In the genomic region with DNA sequence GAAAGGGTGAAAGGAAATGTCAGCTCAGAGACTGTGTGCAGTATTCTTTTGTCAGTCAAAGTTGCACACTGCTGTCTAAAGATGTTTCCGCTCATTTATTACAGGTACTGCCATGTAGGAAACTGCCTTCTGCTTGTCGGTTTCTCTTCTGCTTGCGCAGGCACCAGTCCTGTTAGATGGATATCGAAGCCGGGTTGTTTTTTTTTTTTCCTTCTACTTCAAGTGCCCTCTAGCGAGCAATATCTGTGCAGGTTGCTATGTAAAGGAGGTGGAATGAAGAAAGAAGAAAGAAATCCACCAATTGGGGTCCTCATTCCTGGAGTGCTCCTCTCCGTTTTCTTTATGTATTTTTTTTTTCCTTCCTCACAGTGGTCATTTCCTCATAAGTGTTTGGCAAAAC, we compare ENCODE assay signal across 10 mouse cellular contexts. TPM values are rescaled to one million over a fixed set of nuclear protein-coding genes. Genes with fewer than 3 reads are reported as not detected.
A peak's percentile ranks its signal among the peaks of the same experiment; 100 is the strongest.
DNase-seq lines count a peak whose midpoint lies in the region; ATAC-seq and TF ChIP-seq lines count a peak whose summit lies in the region.
"Had no signal": no experiment of that assay in that cellular context is flagged by ENCODE, and none has a peak within 500 bp of the region (broad histone marks: within the 10 kb centered on the region; RNA-seq: fewer than 3 reads in every experiment).

No protein-coding gene starts in this region.

- TF ChIP-seq EP300 in MEL (IDR thresholded peaks at IDR 0.05; ENCODE audit: low read depth in 1 of 2, low read length in 2 of 2): no peak

- H3K9ac ChIP-seq in intestine, embryonic 16.5 days (ENCODE audit: low read depth, low read length): no peak overlapping the region
- no peak overlapping the region for H3K9ac ChIP-seq in intestine, embryonic 15.5 days
- H3K9ac ChIP-seq in MEL (ENCODE audit: control insufficient read depth, low read depth, low read length, poor library complexity, severe bottlenecking): no peak overlapping the region
- H3K9ac ChIP-seq in hindbrain, embryonic 16.5 days (ENCODE audit: low read depth, low read length): no peak overlapping the region

- WGBS in intestine, embryonic 16.5 days: 23% methylated on average over 7 of the region's 7 CpGs
- 25% methylated on average over 7 of the region's 7 CpGs for WGBS in intestine, embryonic 15.5 days
- WGBS in hindbrain, embryonic 16.5 days: 10% methylated on average over 7 of the region's 7 CpGs

- TF ChIP-seq CTCF in MEL (IDR thresholded peaks at IDR 0.05 in 2 of 3, conservative IDR thresholded peaks at IDR 0.05 in 1 of 3; ENCODE audit: control insufficient read depth in 1 of 3, insufficient read depth in 1 of 3, low read depth in 2 of 3, low read length in 3 of 3, poor library complexity in 1 of 3, severe bottlenecking in 1 of 3): no peak; a peak in 1 of 6 replicates

- no peaks in the 10 kb centered on the region for H3K79me2 ChIP-seq in MEL (ENCODE audit: control insufficient read depth, insufficient read depth, low read length, poor library complexity)

- H3K27ac ChIP-seq in intestine, embryonic 16.5 days (ENCODE audit: low read length): no peak overlapping the region
- no peak overlapping the region for H3K27ac ChIP-seq in intestine, embryonic 15.5 days
- no peak overlapping the region for H3K27ac ChIP-seq in MEL (ENCODE audit: control insufficient read depth, low read depth, low read length)
- no peak overlapping the region for H3K27ac ChIP-seq in hindbrain, embryonic 16.5 days (ENCODE audit: low read depth, low read length)

- H3K27me3 ChIP-seq in intestine, embryonic 16.5 days (replicated peaks; ENCODE audit: control insufficient read depth, insufficient read depth, low read length): peaks cover 16% of the 10 kb centered on the region
- H3K27me3 ChIP-seq in intestine, embryonic 15.5 days (replicated peaks): peaks cover 10% of the 10 kb centered on the region
- no peaks in the 10 kb centered on the region for H3K27me3 ChIP-seq in MEL (ENCODE audit: control insufficient read depth in 1 of 2, insufficient read depth in 2 of 2, low read length in 2 of 2)
- no peaks in the 10 kb centered on the region; the same call in 1 of the 2 replicates for H3K27me3 ChIP-seq in hindbrain, embryonic 16.5 days (replicated peaks; ENCODE audit: control insufficient read depth, insufficient read depth, low read length)

- DNase-seq in MEL (ENCODE audit: low read depth, low spot score): peak; percentile 4
- DNase-seq in cerebellum, adult 9-11 months: peak; percentile 44
- DNase-seq in urinary bladder, adult 2 months (ENCODE audit: low spot score): no peak
- no peak for DNase-seq in c-Kit-positive CD71-positive TER-119-positive erythroid progenitor cells, embryonic 14.5 days (ENCODE audit: low spot score)
- DNase-seq: kidney, postnatal 4 days; lung, postnatal 36 days had no signal

- no peaks in the 10 kb centered on the region for H3K4me1 ChIP-seq in intestine, embryonic 16.5 days (ENCODE audit: control insufficient read depth, insufficient read depth, low read length)
- H3K4me1 ChIP-seq in intestine, embryonic 15.5 days (replicated peaks): no peaks in the 10 kb centered on the region
- no peaks in the 10 kb centered on the region for H3K4me1 ChIP-seq in MEL (ENCODE audit: control insufficient read depth in 1 of 2, insufficient read depth in 2 of 2, low read length in 2 of 2)
- H3K4me1 ChIP-seq in hindbrain, embryonic 16.5 days (ENCODE audit: control insufficient read depth, insufficient read depth, low read depth, low read length): peaks cover 10% of the 10 kb centered on the region

- TF ChIP-seq POLR2A in MEL (IDR thresholded peaks at IDR 0.05; ENCODE audit: control insufficient read depth in 1 of 2, insufficient read depth in 1 of 2, low read depth in 1 of 2, low read length in 2 of 2, poor library complexity in 1 of 2): no peak

- no peaks in the 10 kb centered on the region for H3K9me3 ChIP-seq in intestine, embryonic 16.5 days (ENCODE audit: control insufficient read depth, low read length)
- no peaks in the 10 kb centered on the region for H3K9me3 ChIP-seq in intestine, embryonic 15.5 days
- no peaks in the 10 kb centered on the region for H3K9me3 ChIP-seq in MEL (replicated peaks; ENCODE audit: insufficient read depth, low read length)
- H3K9me3 ChIP-seq in hindbrain, embryonic 16.5 days (ENCODE audit: control insufficient read depth, low read length): no peaks in the 10 kb centered on the region

- no peak overlapping the region for H3K4me3 ChIP-seq in intestine, embryonic 16.5 days (ENCODE audit: low read length)
- H3K4me3 ChIP-seq in intestine, embryonic 15.5 days (replicated peaks): no peak overlapping the region
- H3K4me3 ChIP-seq in MEL (ENCODE audit: control insufficient read depth in 1 of 2, insufficient read depth in 1 of 2, low read depth in 2 of 2, low read length in 2 of 2): no peak overlapping the region
- H3K4me3 ChIP-seq in hindbrain, embryonic 16.5 days (ENCODE audit: low read length): peak overlapping the region; percentile 27

- ATAC-seq in intestine, embryonic 16.5 days: no peak
- no peak for ATAC-seq in intestine, embryonic 15.5 days
- no peak for ATAC-seq in hindbrain, embryonic 16.5 days
- no peak for ATAC-seq in megakaryocyte progenitor cell, adult 5-6 weeks (replicated peaks; ENCODE audit: poor library complexity)

- TF ChIP-seq RAD21 in MEL (IDR thresholded peaks at IDR 0.05; ENCODE audit: low read depth, low read length): peak; percentile 6; the same call in 1 of the 2 replicates

- H3K4me2 ChIP-seq in intestine, embryonic 16.5 days (ENCODE audit: low read depth, low read length): 0 out of 2 replicates have a peak overlapping the region, but pooled peaks have one; percentile 2
- no peak overlapping the region for H3K4me2 ChIP-seq in intestine, embryonic 15.5 days (replicated peaks)
- peak overlapping the region; percentile 53 for H3K4me2 ChIP-seq in hindbrain, embryonic 16.5 days (ENCODE audit: low read length)

- H3K36me3 ChIP-seq in intestine, embryonic 16.5 days (ENCODE audit: control insufficient read depth, insufficient read depth, low read length): no peaks in the 10 kb centered on the region
- H3K36me3 ChIP-seq in intestine, embryonic 15.5 days: no peaks in the 10 kb centered on the region
- H3K36me3 ChIP-seq in MEL (ENCODE audit: control insufficient read depth in 1 of 2, insufficient read depth in 2 of 2, low read length in 2 of 2): no peaks in the 10 kb centered on the region
- no peaks in the 10 kb centered on the region for H3K36me3 ChIP-seq in hindbrain, embryonic 16.5 days (ENCODE audit: control insufficient read depth, insufficient read depth, low read length)

TF ChIP-seq in MEL, 35 proteins besides CTCF, POLR2A, EP300 and RAD21:
- TF ChIP-seq CHD2 (IDR thresholded peaks at IDR 0.05; ENCODE audit: low read length) (no peak), SMC3 (IDR thresholded peaks at IDR 0.05; ENCODE audit: low read depth, low read length) (0 out of 2 replicates have a peak, but pooled peaks have one; percentile 20)

RNA-seq across cellular contexts. Expression of gene Cdh8, which starts 5.2 kb away (rescaled TPM):
- 0.51 and 0.99 TPM in 2 replicates for polyA plus RNA-seq in intestine, embryonic 16.5 days (2015; fragmentation: Nextera tagmentation; extraction: Ambion mirVana)
- polyA plus RNA-seq in intestine, embryonic 15.5 days (2015; fragmentation: Nextera tagmentation; extraction: Ambion mirVana): 1.1 and 1.3 TPM in 2 replicates
- not detected in 2 replicates for total RNA-seq in MEL (2012; rRNA removed)
- polyA plus RNA-seq in MEL (2012; ENCODE audit: insufficient read depth in 1 of 2, insufficient read length in 2 of 2, low read depth in 1 of 2, low replicate concordance in 2 of 2, missing spikeins in 1 of 2): not detected
- polyA plus RNA-seq in hindbrain, embryonic 16.5 days (2015; fragmentation: Nextera tagmentation; extraction: Ambion mirVana): 54.3 and 65.2 TPM in 2 replicates
- polyA plus RNA-seq in urinary bladder, adult 2 months (2012; rRNA removed): 1.0 and 1.6 TPM in 2 replicates
- total RNA-seq in megakaryocyte progenitor cell, adult 5-6 weeks (2015): not detected in 2 replicates
- total RNA-seq in megakaryocyte progenitor cell, adult 5-6 weeks (2017): not detected in 2 replicates

Comparison
In these comparisons a context has a peak if more than half of its experiments do, and no peak if none do; other contexts are left out.
1. DNase-seq: peak in MEL (single experiment) and cerebellum, adult 9-11 months (single experiment); none in urinary bladder, adult 2 months (single experiment) and c-Kit-positive CD71-positive TER-119-positive erythroid progenitor cells, embryonic 14.5 days (single experiment).
2. RNA of gene Cdh8, which starts 5.2 kb away (polyA plus RNA-seq): 54.3 to 65.2 TPM in hindbrain, embryonic 16.5 days; 1.1 to 1.3 TPM in intestine, embryonic 15.5 days, 1.0 to 1.6 TPM in urinary bladder, adult 2 months, 0.51 to 0.99 TPM in intestine, embryonic 16.5 days and not detected in MEL; every median in the first group is over 10 times any median in the second.